Mouse (Mus musculus) gastrocnemius, adult 8-10 months (tissue): ENCODE data around the gene Tbrg4. TPM values are rescaled to one million over a fixed set of nuclear protein-coding genes. Genes with fewer than 3 reads are reported as not detected.

Experiments
- DNase-seq, 2 experiments: peaks; one replicate each; pipeline ENCODE4 v3.0.0; 2022; ENCODE audit warnings: low spot score in 2 of 2
- total RNA-seq, 4 experiments: library from RNA; stranded (reverse); gene quantifications; 2 replicates each; pipeline ENCODE4 v1.2.4; 2022

Gene Tbrg4
- total RNA-seq, 4 experiments from 2014 or later = 53.8 to 63.0 (median 61.0) TPM

- no peak for DNase-seq
Observed at GRCm38 (mm10) chr11:6624619-6625382, 1.1 kb downstream of the Tbrg4 start.

GRCm38 (mm10) chr11:6623704-6624103 lies 2.2 kb downstream of the Tbrg4 start:
- no peak for DNase-seq

GRCm38 (mm10) chr11:6615250-6616205 lies 10.3 kb downstream of the Tbrg4 start:
- DNase-seq = no peak

- no peak for DNase-seq
Observed at GRCm38 (mm10) chr11:6605491-6606399, 20.1 kb downstream of the Tbrg4 start, which contains the start of gene Nacad. Gene Nacad, minus strand, starts transcription at chr11:6606053.

- DNase-seq = no peak
Observed at GRCm38 (mm10) chr11:6605021-6605481, 20.8 kb downstream of the Tbrg4 start.

GRCm38 (mm10) chr11:6604604-6604936 lies 21.3 kb downstream of the Tbrg4 start:
- DNase-seq = no peak

- no peak for DNase-seq
Observed at GRCm38 (mm10) chr11:6603887-6604603, 21.8 kb downstream of the Tbrg4 start.

GRCm38 (mm10) chr11:6603224-6603623 lies 22.6 kb downstream of the Tbrg4 start:
- DNase-seq = no peak

GRCm38 (mm10) chr11:6602662-6603061 lies 23.2 kb downstream of the Tbrg4 start:
- no peak for DNase-seq

- no peak for DNase-seq
Observed at GRCm38 (mm10) chr11:6601649-6602480, 24.0 kb downstream of the Tbrg4 start.

- no peak for DNase-seq
Observed at GRCm38 (mm10) chr11:6600284-6600944, 25.5 kb downstream of the Tbrg4 start.

- no peak for DNase-seq
Observed at GRCm38 (mm10) chr11:6599831-6600230, 26.0 kb downstream of the Tbrg4 start.

GRCm38 (mm10) chr11:6599011-6599681 lies 26.7 kb downstream of the Tbrg4 start:
- no peak for DNase-seq

- no peak for DNase-seq
Observed at GRCm38 (mm10) chr11:6598191-6598889, 27.5 kb downstream of the Tbrg4 start.

- no peak for DNase-seq
Observed at GRCm38 (mm10) chr11:6597523-6597922, 28.3 kb downstream of the Tbrg4 start.

- DNase-seq = no peak
Observed at GRCm38 (mm10) chr11:6596616-6597015, 29.3 kb downstream of the Tbrg4 start.

GRCm38 (mm10) chr11:6596205-6596604 lies 29.7 kb downstream of the Tbrg4 start:
- no peak for DNase-seq

GRCm38 (mm10) chr11:6595339-6595738 lies 30.5 kb downstream of the Tbrg4 start:
- no peak for DNase-seq
